Mouse (Mus musculus) 3134 (cell line): ENCODE results near the gene Gm28230.

Experiments
- DNase-seq: peaks from one replicate; pipeline ENCODE4 v3.0.0-alpha.2; 2011; ENCODE audit warnings: low spot score; ENCODE audit not compliant: insufficient read length; ENCODE audit errors: extremely low read depth

Gene Gm28230

DNA sequence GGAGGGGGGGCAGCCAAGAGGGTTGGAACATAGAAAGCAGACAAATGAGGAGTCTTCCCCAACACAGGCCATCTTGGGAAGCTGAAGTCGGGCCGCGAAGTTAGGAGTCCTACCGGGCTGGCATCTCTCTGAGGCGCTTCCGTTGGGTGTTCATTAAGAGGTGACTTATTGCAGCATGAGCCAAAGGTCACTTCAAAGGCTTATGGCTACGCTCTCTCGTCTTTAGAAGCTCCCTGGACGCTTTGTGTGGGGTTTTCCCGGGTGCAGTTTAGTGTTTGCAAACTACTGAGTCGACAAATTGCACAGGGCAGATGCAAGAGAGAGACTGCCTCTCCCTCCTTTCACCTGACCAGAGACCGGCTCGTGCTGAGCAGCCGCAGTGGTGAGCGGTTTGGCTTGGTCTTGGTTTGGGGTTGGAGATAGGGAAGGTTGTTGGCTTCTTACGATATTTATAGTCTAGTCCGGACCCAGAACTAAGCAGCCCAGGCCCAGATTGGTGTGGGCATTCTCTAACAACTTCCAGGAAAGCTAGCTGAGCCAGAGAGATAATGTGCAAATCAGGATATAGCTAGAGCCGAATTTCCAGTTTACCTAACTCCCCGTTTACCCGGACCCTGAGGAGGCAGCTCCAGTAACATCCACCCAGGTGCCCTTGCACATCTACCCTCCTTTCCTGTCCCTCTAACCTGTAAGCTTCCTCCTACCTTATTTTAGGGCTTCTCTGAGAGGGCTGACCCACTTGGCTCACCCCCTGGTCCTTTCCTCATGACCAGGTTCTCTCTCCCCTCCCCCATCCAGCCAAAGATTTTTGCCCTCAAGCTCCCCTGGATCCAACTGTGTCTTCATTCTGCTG lies 12.3 kb downstream of the Gm28230 start:
- no peak for DNase-seq

GRCm38 (mm10) chr2:74739476-74739800 lies 12.9 kb downstream of the Gm28230 start:
- no peak for DNase-seq

- DNase-seq = no peak
Observed at GRCm38 (mm10) chr2:74739869-74740268, 13.3 kb downstream of the Gm28230 start.

- no peak for DNase-seq
Observed at GRCm38 (mm10) chr2:74740311-74741091, 14.0 kb downstream of the Gm28230 start.

DNA sequence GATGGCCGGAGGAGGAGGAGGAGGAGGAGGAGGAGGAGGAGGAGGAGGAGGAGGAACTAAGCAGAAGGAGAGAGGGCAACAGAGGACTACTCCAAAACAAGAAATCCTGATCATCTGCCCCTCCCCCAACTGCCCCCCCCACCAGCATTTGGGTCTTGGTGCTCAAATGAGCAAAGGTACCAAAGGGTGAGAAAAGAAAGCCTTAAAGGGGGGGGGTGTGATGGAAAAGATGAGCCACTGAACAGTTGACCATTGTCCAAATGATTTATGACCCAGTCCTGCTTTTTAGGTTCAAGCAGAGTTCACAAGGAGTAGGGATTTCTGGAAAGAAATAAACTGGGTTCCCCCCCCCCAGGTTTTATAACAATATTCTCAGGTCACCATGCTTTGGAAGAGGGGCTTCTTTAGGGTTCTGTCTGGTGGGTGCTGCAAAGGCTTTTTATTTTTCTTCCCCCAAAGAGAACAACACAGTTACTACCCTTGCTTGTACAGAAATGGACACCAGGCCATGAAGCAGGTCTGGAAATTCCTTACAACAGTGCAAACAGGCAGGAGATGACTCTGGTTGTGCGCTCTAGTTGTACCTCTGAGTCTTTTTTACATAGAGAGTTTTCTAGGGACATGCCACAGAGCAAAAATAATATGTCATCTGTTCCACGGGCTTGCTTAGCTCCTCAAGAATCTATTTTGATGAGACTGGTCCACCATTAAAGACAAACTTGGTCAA lies 14.9 kb downstream of the Gm28230 start:
- no peak for DNase-seq

DNA sequence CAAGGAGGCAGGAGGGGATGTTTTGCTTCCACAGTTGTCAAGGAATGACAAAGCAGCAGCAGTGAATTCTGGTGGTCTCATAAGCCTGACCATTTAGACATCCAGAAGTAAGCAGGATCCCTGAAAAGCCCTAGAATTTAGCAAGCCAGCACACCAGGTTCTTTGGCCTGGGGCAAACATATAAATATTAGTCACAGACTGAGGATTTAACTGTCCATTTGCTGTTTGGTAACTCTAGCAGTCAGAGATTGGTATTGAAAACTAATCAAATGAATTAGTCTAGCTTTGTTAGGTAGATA lies 15.4 kb downstream of the Gm28230 start:
- no peak for DNase-seq

GRCm38 (mm10) chr2:74745540-74746297 lies 19.2 kb downstream of the Gm28230 start:
- no peak for DNase-seq

DNA sequence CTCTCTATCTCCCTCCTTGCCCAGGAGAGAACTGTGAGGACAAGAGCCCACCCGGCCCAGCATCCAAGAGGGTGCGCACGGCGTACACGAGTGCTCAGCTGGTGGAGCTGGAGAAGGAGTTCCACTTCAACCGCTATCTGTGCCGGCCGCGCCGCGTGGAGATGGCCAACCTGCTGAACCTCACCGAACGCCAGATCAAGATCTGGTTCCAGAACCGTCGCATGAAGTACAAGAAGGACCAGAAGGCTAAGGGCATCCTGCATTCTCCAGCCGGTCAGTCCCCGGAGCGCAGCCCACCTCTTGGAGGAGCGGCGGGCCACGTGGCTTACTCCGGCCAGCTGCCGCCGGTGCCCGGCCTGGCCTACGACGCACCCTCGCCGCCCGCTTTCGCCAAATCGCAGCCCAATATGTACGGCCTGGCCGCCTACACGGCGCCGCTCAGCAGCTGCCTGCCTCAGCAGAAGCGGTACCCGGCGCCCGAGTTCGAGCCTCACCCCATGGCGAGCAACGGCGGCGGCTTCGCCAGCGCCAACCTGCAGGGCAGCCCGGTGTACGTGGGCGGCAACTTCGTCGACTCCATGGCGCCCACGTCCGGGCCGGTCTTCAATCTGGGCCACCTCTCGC lies 19.9 kb downstream of the Gm28230 start:
- DNase-seq = no peak

DNA sequence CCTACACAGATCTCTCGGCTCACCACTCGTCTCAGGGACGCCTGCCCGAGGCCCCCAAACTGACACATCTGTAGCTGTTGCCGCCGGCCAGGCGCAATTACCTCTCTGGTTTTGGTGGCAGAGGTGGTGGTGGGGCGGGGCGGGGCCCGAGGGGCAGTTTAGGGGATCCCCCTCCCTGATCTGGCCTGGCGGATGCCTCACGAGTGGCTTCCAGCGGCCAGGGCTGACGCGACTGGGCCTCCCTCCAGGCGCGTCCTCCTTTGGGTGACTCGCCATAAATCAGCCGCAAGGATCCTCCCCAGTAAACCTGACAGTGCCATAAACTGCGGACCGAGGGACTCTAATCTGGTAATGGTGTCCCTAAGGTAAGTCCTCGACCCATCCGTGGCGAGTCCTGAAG lies 20.5 kb downstream of the Gm28230 start:
- no peak for DNase-seq

DNA sequence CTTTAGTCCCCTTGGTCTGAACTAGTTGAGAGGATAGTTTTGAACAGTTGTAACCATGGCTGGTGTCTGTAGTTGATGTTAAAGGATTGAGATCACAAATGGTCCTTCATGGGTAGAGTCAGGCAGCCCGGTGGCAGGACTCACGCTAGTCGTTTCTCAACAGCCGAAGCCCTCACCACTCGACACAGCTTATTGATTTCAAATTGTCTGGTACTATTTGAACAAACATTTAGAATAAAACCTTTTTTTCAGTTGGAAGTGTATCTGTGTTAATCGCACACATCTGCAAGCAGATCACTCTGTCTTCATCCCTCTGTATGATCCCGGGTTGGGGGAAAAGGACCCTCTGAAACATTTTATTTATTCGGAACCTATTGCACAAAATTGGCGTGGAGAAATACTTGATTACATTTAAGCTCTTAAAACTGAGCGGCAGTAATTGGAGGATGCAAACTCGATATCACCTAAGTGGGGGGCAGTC lies 21.2 kb downstream of the Gm28230 start:
- no peak for DNase-seq

GRCm38 (mm10) chr2:74748436-74748995 lies 22.0 kb downstream of the Gm28230 start:
- DNase-seq = no peak

DNA sequence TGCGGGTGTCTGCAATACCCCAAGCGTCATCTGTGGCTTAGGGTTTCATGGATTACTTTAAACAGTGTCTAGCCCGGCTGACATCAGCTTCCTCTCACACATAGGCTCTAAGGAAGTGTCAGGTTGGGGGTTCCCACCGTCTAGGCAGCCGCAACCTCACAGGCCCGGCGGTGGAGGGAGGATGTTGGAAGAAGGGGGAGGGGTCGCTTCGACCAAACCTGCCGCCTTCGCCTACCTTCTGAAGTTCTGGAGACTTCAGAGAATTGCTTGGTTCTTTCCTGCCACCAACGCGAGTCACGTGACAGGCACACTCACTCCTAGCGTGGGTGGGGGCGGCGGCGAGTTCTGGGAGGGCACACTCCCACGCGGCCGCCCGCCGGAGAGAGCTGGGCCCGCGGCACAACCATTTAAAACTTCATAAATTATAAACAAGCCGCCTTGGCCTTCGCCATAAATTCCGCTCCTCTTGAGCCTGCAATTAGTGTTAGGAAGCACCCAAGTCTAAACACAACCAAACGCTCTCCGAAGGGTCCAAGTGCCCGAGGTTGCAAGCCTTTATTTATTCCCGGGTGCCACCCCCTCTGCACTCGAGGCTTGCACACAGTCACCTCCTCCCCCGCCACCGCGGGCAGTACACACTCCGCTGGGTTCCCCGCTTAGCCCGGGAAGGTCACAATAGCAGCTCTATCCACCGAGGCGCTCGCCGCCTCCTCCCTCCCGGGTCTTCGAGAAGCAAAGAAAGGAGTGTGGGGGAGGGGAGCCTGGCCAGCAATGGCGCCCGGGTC lies 23.0 kb downstream of the Gm28230 start:
- no peak for DNase-seq

DNA sequence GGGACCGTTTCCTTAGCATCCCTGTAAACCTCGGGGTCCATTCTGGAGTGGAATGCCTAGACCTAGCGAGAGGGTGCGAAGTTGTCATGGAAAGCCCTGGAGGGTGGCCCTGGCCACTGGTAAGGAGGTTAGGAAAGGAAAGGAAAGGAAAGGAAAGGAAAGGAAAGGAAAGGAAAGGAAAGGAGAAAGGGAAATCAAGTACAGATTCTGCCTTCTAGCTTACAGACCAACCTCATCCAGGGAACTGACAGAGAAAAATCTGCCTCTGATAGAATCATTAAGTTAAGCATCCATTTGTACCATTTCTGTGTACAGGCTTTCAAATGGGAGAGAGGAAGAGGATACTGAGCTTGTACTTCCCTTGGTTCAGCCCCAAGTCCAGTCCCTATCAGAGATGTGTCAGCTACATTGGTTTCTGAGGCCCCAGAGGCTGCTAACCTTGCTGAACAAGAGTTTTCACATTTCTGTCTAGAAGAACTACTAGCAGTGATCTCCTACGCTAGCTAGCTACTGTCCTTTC lies 24.3 kb downstream of the Gm28230 start:
- no peak for DNase-seq

GRCm38 (mm10) chr2:74751861-74752260 lies 25.3 kb downstream of the Gm28230 start:
- no peak for DNase-seq

DNA sequence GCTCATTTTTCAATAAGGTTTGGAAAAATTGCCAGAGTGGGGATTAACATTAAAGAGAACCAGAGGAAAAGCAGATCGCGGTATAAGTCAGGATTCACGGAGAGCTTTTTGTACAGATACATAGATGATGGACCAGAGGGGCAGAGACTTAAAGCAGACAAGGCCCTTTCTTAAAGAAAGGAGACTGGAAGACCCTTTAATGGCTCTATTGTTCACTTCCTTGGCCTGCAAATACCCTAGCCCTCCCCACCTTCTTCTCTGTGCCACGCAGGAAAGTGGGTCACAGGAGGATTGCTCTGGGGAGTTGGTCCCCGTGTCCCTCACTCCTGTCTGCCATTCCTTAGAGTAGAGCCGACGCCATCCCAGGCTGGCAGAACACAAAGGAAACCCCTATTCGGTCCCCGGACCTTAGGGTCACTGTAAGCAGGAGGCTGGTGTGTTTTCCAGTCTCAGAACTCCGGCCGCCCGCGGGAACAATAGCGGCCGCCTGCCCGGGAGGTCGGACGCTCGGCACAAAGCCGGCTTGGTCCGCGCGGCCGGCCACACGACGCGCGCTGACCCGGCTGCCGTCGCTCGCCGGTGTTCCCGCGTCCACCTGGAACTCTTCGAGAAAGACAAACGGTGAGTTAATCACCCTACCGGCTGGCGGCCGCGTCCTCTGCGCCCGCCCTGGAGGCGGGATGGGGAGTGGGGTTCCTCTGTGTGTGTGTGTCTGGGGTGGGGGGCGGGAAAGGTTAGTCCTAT lies 26.1 kb downstream of the Gm28230 start:
- no peak for DNase-seq

GRCm38 (mm10) chr2:74753175-74753523 lies 26.6 kb downstream of the Gm28230 start:
- DNase-seq = no peak

DNA sequence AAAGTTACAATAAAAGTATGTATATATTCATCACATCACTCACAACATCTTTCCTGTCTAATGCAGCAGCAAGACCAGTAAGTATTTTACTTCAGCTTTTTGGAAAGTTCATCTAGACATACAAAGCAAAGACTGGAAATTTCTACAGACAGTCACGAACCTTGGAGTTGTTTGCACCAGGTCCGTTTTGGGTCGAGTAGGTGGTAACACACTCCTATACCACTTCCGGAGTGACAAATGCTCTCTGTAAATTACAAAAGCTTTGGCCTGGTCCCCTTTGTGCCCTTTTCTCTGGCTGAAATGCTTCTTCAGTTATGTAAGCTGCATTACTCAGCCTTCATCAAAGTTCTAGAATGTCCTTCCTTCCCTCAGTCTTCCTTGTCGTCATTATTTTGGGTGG lies 27.2 kb downstream of the Gm28230 start:
- DNase-seq = no peak

- no peak for DNase-seq
Observed at GRCm38 (mm10) chr2:74760146-74760545, 33.6 kb downstream of the Gm28230 start.
